Mouse (Mus musculus) frontal cortex, postnatal 36 days (tissue): ENCODE measurements around the gene Ptpn9.
"Not testable (repeated sequence)": the region's sequence is repeated elsewhere in the genome, so short reads cannot be mapped to it uniquely, and the experiment has no call there.

Experiments
- DNase-seq, 2 experiments: peaks; one replicate each; pipeline ENCODE4 v3.0.0; 2022; ENCODE audit warnings: low spot score in 2 of 2

Gene Ptpn9

GRCm38 (mm10) chr9:56994286-56995197, at the start of gene Ptpn9:
Gene Ptpn9, plus strand, starts transcription at chr9:56994923.
- peak; percentile 83 to 87 for DNase-seq

GRCm38 (mm10) chr9:56947481-56947880, 47.2 kb upstream of the Ptpn9 start:
- DNase-seq: peak; percentile 29 to 52

GRCm38 (mm10) chr9:56948699-56949098, 46.0 kb upstream of the Ptpn9 start:
- DNase-seq: not testable (repeated sequence)

- no peak for DNase-seq
These were observed 45.0 kb upstream of the Ptpn9 start for GRCm38 (mm10) chr9:56949767-56950166.

- DNase-seq: peak; percentile 95 to 97
These were observed 44.0 kb upstream of the Ptpn9 start, which contains the start of gene Snupn for GRCm38 (mm10) chr9:56950414-56951400. Gene Snupn, plus strand, starts transcription at chr9:56950878.

- DNase-seq: no peak
These were observed 41.2 kb upstream of the Ptpn9 start for GRCm38 (mm10) chr9:56953562-56953961.

- no peak for DNase-seq
These were observed 37.6 kb upstream of the Ptpn9 start for GRCm38 (mm10) chr9:56956966-56957675.

GRCm38 (mm10) chr9:56958689-56959088, 36.0 kb upstream of the Ptpn9 start:
- no peak for DNase-seq

- DNase-seq: no peak
These were observed 33.1 kb upstream of the Ptpn9 start for GRCm38 (mm10) chr9:56961591-56961990.

- DNase-seq: no peak
These were observed 24.6 kb upstream of the Ptpn9 start for GRCm38 (mm10) chr9:56970158-56970557.

GRCm38 (mm10) chr9:56973960-56974524, 20.7 kb upstream of the Ptpn9 start:
- DNase-seq: no peak

GRCm38 (mm10) chr9:56975199-56975598, 19.5 kb upstream of the Ptpn9 start:
- no peak for DNase-seq

- no peak for DNase-seq
These were observed 14.5 kb upstream of the Ptpn9 start for GRCm38 (mm10) chr9:56980186-56980585.

- no peak for DNase-seq
These were observed 13.2 kb upstream of the Ptpn9 start for GRCm38 (mm10) chr9:56981502-56981901.

GRCm38 (mm10) chr9:56995198-56996027, 690 bp downstream of the Ptpn9 start:
- peak; percentile 37 to 50 for DNase-seq

- DNase-seq: peak; percentile 25 to 29
These were observed 1.3 kb downstream of the Ptpn9 start for GRCm38 (mm10) chr9:56996028-56996346.

GRCm38 (mm10) chr9:56997206-56997605, 2.5 kb downstream of the Ptpn9 start:
- DNase-seq: not testable (repeated sequence)

GRCm38 (mm10) chr9:57003011-57003410, 8.3 kb downstream of the Ptpn9 start:
- no peak for DNase-seq

- no peak for DNase-seq
These were observed 17.7 kb downstream of the Ptpn9 start for GRCm38 (mm10) chr9:57012393-57012792.

- DNase-seq: no peak
These were observed 18.2 kb downstream of the Ptpn9 start for GRCm38 (mm10) chr9:57012895-57013294.
